ENCODE assay signal across 8 mouse cellular contexts in the genomic region with DNA sequence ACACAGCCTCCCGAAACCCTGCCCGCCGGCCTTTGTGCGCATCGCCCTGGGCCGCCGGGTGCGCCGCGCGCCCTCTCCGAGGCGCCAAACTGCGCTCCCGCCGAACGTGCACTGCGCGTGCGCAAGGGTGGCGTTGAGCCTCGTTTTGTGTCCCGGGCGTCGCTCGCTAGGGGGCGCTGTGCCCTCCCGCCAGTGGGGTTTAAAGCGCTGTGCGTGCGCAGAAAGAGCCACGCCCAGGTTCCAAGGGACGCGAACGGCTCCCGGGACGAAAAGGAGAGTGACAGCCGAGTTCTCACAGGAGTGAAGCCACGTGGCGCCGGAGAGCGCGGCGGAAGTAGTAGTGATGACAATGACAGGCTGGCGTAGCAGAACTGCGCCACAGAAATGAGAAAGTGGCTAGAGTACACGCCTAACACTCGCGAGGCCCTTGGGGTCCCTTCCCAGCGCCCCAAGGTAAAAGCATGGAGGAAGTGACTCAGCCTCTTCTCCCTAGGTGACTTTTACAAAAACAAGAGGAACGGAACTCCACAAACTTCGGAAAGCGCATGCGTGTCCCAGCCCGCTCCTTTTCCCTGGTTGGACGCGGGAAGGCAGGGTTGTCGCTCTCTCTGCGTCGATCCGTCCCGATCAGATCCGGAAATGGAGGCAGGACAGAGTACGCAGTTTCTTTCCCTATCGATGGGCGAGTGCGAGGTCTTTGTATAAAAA. TPM values are rescaled to one million over a fixed set of nuclear protein-coding genes. Genes with fewer than 3 reads are reported as not detected.
A peak's percentile ranks its signal among the peaks of the same experiment; 100 is the strongest.
DNase-seq lines count a peak whose midpoint lies in the region; ATAC-seq and TF ChIP-seq lines count a peak whose summit lies in the region.

No protein-coding gene starts in this region.

- peak; percentile 75 for ATAC-seq in activated CD4-positive, CD25-positive, alpha-beta regulatory T cell, adult 4 months

- H3K9me3 ChIP-seq in megakaryocyte, embryonic 14.5 days: no peaks in the 10 kb centered on the region

- peak overlapping the region; percentile 97 for H3K27ac ChIP-seq in cortical plate, adult 2 months (ENCODE audit: insufficient read depth, low read length)

- peak; percentile 93 for TF ChIP-seq CTCF in cortical plate, adult 2 months (IDR thresholded peaks at IDR 0.05; ENCODE audit: extremely low read depth, insufficient read depth, low read length)

- peak; percentile 98 for DNase-seq in gastrocnemius, adult 8-10 months (ENCODE audit: low spot score in 2 of 2)
- DNase-seq in hindlimb bud, embryonic 11.5 days (ENCODE audit: extremely low spot score, low read depth, low spot score): peak; percentile 95
- peak; percentile 97 to 99 for DNase-seq in left cerebral cortex, adult 8-10 months (ENCODE audit: low spot score in 2 of 2)
- peak; percentile 98 to 99 for DNase-seq in right cerebral cortex, postnatal 10 days (ENCODE audit: low spot score in 2 of 2)
- peak; percentile 100 for DNase-seq in urinary bladder, postnatal 25 days (ENCODE audit: low spot score)

- peak; percentile 97 for TF ChIP-seq POLR2A in cortical plate, adult 2 months (IDR thresholded peaks at IDR 0.05; ENCODE audit: extremely low read depth, insufficient read depth, low read length)

- no peaks in the 10 kb centered on the region for H3K27me3 ChIP-seq in megakaryocyte, embryonic 14.5 days (replicated peaks)

- peak overlapping the region; percentile 38 for H3K4me3 ChIP-seq in cortical plate, adult 2 months (ENCODE audit: insufficient read depth, low read length)
- H3K4me3 ChIP-seq in megakaryocyte, embryonic 14.5 days (replicated peaks): peak overlapping the region; percentile 98

- H3K4me1 ChIP-seq in cortical plate, adult 2 months (ENCODE audit: control insufficient read depth, insufficient read depth, low read length): no peaks in the 10 kb centered on the region; the same call in 1 of the 2 replicates
- peaks cover 60% of the 10 kb centered on the region for H3K4me1 ChIP-seq in megakaryocyte, embryonic 14.5 days

- H3K36me3 ChIP-seq in megakaryocyte, embryonic 14.5 days (replicated peaks; ENCODE audit: low read length): peaks cover 6% of the 10 kb centered on the region

RNA-seq across cellular contexts. Expression of a gene that starts 17.7 kb away (rescaled TPM):
- polyA plus RNA-seq in activated CD4-positive, CD25-positive, alpha-beta regulatory T cell, adult 4 months (2017; shearing (Covaris generic)): 1 to 10 TPM; 4.1 TPM
- 34.0 and 34.5 TPM in 2 replicates for polyA plus RNA-seq in cortical plate, adult 2 months (2012; rRNA removed)
- total RNA-seq in gastrocnemius, adult 8-10 months (2022): 1 to 10 TPM; 1.1 to 2.7 (median 1.9) TPM
- total RNA-seq in left cerebral cortex, adult 8-10 months (2022): 10 to 100 TPM; 42.8 to 60.5 (median 48.2) TPM
- 1.3 TPM in 1 of 2 replicates, not detected in the other for polyA plus RNA-seq in megakaryocyte, embryonic 14.5 days (2012; ENCODE audit: insufficient read depth, low replicate concordance)

RNA-seq across cellular contexts. Expression of a gene that starts 20.6 kb away (rescaled TPM):
- 100 to 1,000 TPM; 807 to 897 TPM for polyA plus RNA-seq in activated CD4-positive, CD25-positive, alpha-beta regulatory T cell, adult 4 months (2017; shearing (Covaris generic))
- polyA plus RNA-seq in cortical plate, adult 2 months (2012; rRNA removed): 101 and 111 TPM in 2 replicates
- total RNA-seq in gastrocnemius, adult 8-10 months (2022): 100 to 1,000 TPM in 1 of 4 experiments, 10 to 100 TPM in 3; 85.6 to 104 (median 94.2) TPM
- total RNA-seq in left cerebral cortex, adult 8-10 months (2022): 100 to 1,000 TPM; 125 to 143 (median 139) TPM
- polyA plus RNA-seq in megakaryocyte, embryonic 14.5 days (2012; ENCODE audit: insufficient read depth, low replicate concordance): 36.3 and 112 TPM in 2 replicates

RNA-seq across cellular contexts. Expression of a gene that starts 38.6 kb away (rescaled TPM):
- polyA plus RNA-seq in activated CD4-positive, CD25-positive, alpha-beta regulatory T cell, adult 4 months (2017; shearing (Covaris generic)): 10 to 100 TPM; 24.5 to 27.8 TPM
- 66.7 and 74.5 TPM in 2 replicates for polyA plus RNA-seq in cortical plate, adult 2 months (2012; rRNA removed)
- total RNA-seq in gastrocnemius, adult 8-10 months (2022): 10 to 100 TPM; 42.8 to 52.2 (median 43.6) TPM
- 10 to 100 TPM; 54.4 to 62.8 (median 57.6) TPM for total RNA-seq in left cerebral cortex, adult 8-10 months (2022)
- polyA plus RNA-seq in megakaryocyte, embryonic 14.5 days (2012; ENCODE audit: insufficient read depth, low replicate concordance): 3.1 and 9.3 TPM in 2 replicates

RNA-seq across cellular contexts. Expression of a gene that starts 57.9 kb away (rescaled TPM):
- polyA plus RNA-seq in activated CD4-positive, CD25-positive, alpha-beta regulatory T cell, adult 4 months (2017; shearing (Covaris generic)): 1 to 10 TPM; 2.3 to 7.0 TPM
- 0.17 TPM in 1 of 2 replicates, not detected in the other for polyA plus RNA-seq in cortical plate, adult 2 months (2012; rRNA removed)
- total RNA-seq in gastrocnemius, adult 8-10 months (2022): not detected
- total RNA-seq in left cerebral cortex, adult 8-10 months (2022): not detected
- not detected in 2 replicates for polyA plus RNA-seq in megakaryocyte, embryonic 14.5 days (2012; ENCODE audit: insufficient read depth, low replicate concordance)

Comparison
In these comparisons a context has a peak if more than half of its experiments do, and no peak if none do; other contexts are left out.
1. Peak in every context shown above with its lines: DNase-seq, ATAC-seq, H3K4me3 ChIP-seq and H3K27ac ChIP-seq.